Mouse (Mus musculus): ENCODE results near the gene Psmd1.

GRCm38 (mm10) chr1:86152618-86153017 is 88.4 kb downstream of the Psmd1 start:
- no peak for TF ChIP-seq CTCF (IDR thresholded peaks at IDR 0.05; ENCODE audit: control insufficient read depth, insufficient read depth, insufficient read length)
- TF ChIP-seq USF1 (IDR thresholded peaks at IDR 0.05; ENCODE audit: low read depth): no peak
- TF ChIP-seq CEBPB (IDR thresholded peaks at IDR 0.05; ENCODE audit: low read depth): no peak

Data from C2C12 (cell line).